Mouse (Mus musculus) heart, postnatal 14 days (tissue): ENCODE measurements around the gene Cacnb1. TPM values are rescaled to one million over a fixed set of nuclear protein-coding genes. Genes with fewer than 3 reads are reported as not detected.

Experiments
- DNase-seq, 2 experiments: peaks; one replicate each; pipeline ENCODE4 v3.0.0; 2021 to 2022
- intact Hi-C: fragments of 180-260 bp; cut with DNase I; formaldehyde crosslinking; loops from one replicate; pipeline ENCODE4 v1.15.1; 2025
- total RNA-seq, 2 experiments: library from RNA; stranded (reverse); gene quantifications; 2 replicates each; pipeline ENCODE4 v1.2.3; 2021

Cacnb1 gene
- total RNA-seq, 2 experiments from 2014 or later, result 5.5 to 6.9 TPM

DNA sequence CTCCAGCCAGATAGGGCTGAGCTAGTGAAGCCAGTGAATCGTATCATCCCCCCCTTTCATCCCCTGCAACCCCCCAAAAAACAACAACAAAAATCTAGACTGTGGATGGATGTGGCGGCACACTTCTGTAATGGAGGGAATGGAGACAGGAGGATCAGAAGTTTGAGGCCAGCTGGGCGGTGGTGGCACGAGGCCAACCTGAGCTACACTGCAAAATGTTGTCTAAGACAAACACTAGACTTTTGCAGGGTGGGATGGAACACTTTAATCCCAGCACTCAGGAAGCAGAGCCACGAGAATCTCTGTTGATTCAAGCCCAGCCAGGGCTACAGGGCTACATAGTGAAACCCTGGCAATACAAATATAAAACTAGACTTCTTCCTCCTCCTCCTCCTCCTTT is 21.2 kb upstream of the Cacnb1 start:
- DNase-seq, result no peak
- intact Hi-C loops, result no loop called here

- no peak for DNase-seq
- intact Hi-C loops, result no loop called here
Measured at GRCm38 (mm10) chr11:98042741-98043140, 19.9 kb upstream of the Cacnb1 start.

GRCm38 (mm10) chr11:98040975-98041374 is 18.1 kb upstream of the Cacnb1 start:
- DNase-seq, result no peak
- intact Hi-C loops, result no loop called here

- DNase-seq, result no peak
- intact Hi-C loops, result no loop called here
Measured at GRCm38 (mm10) chr11:98037871-98038270, 15.0 kb upstream of the Cacnb1 start.

- intact Hi-C loops, result no loop called here
- peak; percentile 52 to 64 for DNase-seq
Measured at GRCm38 (mm10) chr11:98035977-98036377, 13.1 kb upstream of the Cacnb1 start.

- no peak for DNase-seq
- intact Hi-C loops, result loop anchor here (5.0 kb wide), 2 partner anchors 112 to 167 kb away; partner anchors contain the start of gene Cdk12
Measured at GRCm38 (mm10) chr11:98034840-98035239, 12.0 kb upstream of the Cacnb1 start.

DNA sequence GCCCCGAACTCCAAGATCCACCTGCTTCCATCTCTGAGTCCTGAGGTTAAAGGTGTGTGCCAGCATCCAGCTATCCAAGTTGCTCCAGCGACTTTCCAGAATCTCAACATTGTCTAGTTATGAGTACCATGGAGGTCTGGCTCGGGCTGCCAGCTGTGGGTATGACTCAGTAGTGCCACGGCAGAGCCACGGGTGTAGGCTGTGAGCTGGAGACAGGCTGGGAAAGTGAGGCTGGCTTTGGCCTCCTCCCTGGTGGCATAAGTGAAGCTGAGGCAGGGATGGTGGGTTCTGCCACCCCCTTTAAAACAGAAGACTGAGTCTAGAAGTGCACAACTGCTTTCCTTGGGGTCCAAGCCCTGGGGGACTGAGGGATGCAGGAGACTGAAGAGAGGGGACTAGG is 11.2 kb upstream of the Cacnb1 start:
- intact Hi-C loops, result loop anchor here (5.0 kb wide), 2 partner anchors 113 to 168 kb away; partner anchors contain the start of gene Cdk12
- no peak for DNase-seq

DNA sequence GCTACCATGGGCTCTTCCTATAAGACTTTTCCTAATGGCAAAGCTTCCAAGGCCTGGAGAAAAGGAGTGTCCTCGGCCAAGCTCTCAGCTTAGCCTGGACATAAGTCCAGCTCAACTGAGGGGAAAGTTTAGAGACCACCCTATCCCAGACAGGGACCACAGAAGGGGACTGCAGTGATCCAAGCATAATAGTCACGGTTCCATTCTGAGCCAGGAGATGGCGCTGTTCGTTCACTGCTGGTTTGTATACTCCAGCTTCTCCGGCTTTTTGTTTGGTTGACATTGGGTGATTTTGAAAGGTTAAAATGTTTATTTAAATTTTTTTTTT is 8.6 kb upstream of the Cacnb1 start:
- peak; percentile 79 to 89 for DNase-seq
- intact Hi-C loops, result loop anchor here (1.0 to 5.0 kb wide), 3 partner anchors 44 to 171 kb away; partner anchors contain the start of gene Cdk12

- intact Hi-C loops, result loop anchor here (1.0 to 5.0 kb wide), 3 partner anchors 44 to 171 kb away; partner anchors contain the start of gene Cdk12
- no peak for DNase-seq
Measured at GRCm38 (mm10) chr11:98030701-98031442, 8.0 kb upstream of the Cacnb1 start.

DNA sequence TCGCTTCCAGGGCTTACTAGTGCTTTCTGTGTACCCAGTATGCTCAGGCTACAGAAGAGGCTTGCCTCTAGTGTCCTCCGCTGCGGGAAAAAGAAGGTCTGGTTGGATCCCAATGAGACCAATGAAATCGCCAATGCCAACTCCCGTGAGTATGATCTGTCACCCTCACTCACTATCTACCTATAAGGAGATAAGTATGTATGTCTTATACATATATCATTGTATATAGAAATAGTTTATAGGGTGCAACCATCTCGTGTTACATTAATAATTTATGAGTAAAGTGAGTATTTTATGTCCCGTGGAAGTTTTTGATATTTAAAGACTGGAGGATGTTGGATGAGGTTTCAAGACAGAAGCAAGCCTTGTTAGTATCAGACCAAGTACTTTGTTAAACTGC is 5.0 kb upstream of the Cacnb1 start:
- intact Hi-C loops, result no loop called here
- DNase-seq, result no peak

- intact Hi-C loops, result no loop called here
- DNase-seq, result no peak
Measured at GRCm38 (mm10) chr11:98027297-98027688, 4.5 kb upstream of the Cacnb1 start.

DNA sequence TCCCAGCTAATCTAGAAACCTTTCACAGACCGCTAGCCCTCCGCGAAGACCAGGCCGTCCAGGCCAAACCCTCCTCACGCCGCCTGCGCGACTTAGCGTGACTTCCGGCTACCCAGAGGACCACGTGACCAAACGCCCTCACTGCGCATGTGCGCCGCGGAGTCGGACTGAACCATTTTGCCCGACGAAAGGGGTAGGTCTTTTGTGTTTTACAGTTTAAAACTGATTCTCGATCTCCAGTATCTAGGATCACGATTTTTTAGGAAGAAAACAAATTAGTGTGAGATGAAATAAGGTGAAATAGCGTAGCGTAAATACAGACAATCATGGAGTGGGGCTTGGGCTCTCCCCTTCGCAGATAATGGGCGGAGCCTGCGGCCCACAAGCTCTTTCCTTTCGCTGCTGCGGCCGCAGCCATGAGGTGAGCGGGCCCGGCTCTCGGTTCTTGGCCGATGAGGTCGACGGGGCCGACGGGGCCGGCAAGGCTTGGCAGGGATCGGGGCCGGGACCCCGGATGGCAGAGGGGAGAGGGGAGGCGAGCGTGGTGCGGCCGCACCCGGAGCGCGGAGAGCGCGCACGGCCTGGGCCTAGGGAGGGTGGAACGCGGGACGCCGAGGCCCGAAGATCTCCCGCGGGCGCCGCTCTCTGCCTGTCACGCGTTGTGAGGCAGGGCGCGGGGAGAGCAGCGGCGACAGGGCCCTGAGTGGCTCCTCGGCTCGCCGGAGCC is 3.9 kb upstream of the Cacnb1 start, which contains the start of gene Rpl19:
Gene Rpl19, plus strand, starts transcription at position 141 of the 727 bp plus-strand sequence.
- intact Hi-C loops, result no loop called here
- DNase-seq, result peak; percentile 91 to 95

DNA sequence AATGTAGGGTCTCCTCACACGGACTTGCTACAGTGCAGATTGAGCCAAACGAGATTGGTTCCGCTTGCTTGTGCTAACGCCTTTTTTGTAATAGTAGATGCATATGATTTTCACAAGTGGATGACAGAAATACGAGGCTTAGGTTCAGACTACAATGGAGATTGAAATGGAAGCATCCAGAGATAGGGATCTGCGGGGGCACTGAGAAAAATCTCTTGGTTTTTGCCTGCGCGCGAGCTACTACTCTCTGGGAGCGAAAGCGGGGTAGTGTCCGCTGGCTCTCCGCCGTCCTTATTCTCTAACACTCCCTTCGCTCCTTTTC is 3.4 kb upstream of the Cacnb1 start:
- no peak for DNase-seq
- intact Hi-C loops, result no loop called here

GRCm38 (mm10) chr11:98024516-98024915 is 1.7 kb upstream of the Cacnb1 start:
- DNase-seq, result no peak
- intact Hi-C loops, result no loop called here

DNA sequence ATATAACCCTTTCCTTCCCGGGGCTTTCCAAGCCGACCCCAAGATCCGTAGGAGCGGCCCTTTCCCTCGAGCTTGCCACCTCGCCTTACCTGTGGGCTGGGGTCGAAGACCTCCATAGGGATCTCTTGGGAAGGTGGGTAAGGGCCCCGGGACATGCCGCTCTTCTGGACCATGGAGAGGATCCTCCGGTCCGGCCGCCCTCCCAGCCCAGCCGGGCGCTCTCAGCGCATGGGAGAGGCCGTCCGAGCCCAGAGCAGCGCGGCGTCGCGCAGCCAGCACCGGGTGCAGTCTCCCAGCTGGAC is 630 bp downstream of the Cacnb1 start:
- intact Hi-C loops, result loop anchor here (2.0 kb wide), 1 partner anchor 33 kb away; no protein-coding TSS in a partner anchor
- no peak for DNase-seq

DNA sequence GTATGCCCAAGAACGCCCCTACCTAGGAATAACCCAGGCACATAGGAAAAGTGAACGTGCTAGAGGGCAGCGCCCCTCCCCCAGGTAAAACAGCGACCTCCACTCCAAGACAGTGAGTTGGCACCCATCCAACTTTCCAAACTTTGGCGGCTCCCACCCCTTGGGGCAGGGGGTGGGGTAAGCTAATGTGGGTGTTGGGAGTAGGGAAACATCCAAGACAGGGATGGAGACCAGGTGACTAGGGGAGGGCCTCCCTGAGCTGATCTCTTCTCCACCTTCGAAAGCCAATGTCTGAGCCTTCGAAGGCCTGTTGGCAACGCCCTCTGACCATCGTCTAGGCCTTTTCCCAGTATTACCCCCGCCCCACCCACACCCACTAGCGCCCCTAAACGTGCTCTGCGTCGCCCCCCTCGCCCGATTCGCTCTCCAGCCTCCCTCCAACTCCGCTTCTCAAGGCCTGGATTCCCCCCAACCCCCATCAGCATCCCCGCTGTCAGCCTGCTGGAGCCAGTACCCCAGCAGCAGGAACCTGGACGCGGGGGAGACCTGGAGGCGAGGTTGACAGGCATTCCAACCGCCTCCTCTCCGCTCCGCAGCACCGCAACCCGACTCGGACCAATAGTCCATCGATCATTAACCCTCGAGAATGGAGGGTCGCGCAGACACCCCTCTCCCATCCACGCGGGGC is 1.1 kb downstream of the Cacnb1 start:
- peak; percentile 29 to 45 for DNase-seq
- intact Hi-C loops, result loop anchor here (2.0 kb wide), 1 partner anchor 33 kb away; no protein-coding TSS in a partner anchor

DNA sequence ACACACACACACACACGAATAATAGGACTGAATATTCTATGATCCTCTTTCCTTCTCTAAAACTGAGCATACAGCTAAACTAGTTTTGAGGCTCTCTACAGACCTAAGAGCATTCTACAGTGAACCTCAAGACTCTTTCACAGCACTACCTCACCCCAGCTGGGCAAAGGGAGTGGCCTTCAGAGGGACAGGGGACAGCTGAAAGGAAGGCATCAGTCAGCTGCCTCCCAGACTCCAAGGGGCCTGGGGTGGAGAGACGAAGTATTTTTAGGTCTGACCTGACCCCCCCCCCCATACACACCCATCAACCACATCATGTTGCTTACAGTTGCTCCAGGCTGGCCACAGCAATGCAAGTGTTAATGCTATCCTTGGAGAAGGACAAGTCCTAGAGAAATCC is 1.7 kb downstream of the Cacnb1 start:
- intact Hi-C loops, result no loop called here
- no peak for DNase-seq

DNA sequence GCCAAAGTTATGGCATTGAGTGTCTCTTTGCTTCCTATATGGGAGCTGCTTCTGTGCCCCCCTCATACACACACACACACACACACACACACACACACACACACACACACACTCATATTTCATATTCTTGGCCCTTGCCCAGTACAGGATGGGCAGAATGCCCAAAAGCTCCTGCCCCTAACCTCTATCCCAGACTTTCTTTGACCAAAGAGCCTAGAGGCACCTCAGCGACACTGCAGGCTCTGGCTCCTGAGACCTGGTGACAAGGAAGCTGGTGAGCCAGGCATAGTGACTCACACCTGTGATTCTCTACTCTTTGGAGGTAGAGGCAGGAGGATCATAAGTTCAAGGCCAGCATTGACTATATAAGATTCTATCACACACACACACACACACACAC is 2.1 kb downstream of the Cacnb1 start:
- intact Hi-C loops, result no loop called here
- no peak for DNase-seq

- intact Hi-C loops, result no loop called here
- DNase-seq, result no peak
Measured at GRCm38 (mm10) chr11:98019883-98020610, 2.8 kb downstream of the Cacnb1 start.

GRCm38 (mm10) chr11:98018858-98019641 is 3.8 kb downstream of the Cacnb1 start:
- no peak for DNase-seq

More at GRCm38 (mm10) chr11:98018858-98019641, 3.8 kb downstream of the Cacnb1 start:
- intact Hi-C loops, result no loop called here
